Mouse (Mus musculus): Measurements from ENCODE around the gene Rftn2. TPM values are rescaled to one million over a fixed set of nuclear protein-coding genes. Genes with fewer than 3 reads are reported as not detected.
A peak's percentile ranks its signal among the peaks of the same experiment; 100 is the strongest.

Rftn2 gene
- polyA plus RNA-seq, 1 experiment from 2014 or later, result 10.6 TPM

GRCm38 (mm10) chr1:55157329-55157728 lies 69.3 kb downstream of the Rftn2 start:
- Histone ChIP-seq H3K36me3 (ENCODE audit: control insufficient read depth, insufficient read depth, low read length) (peaks cover 14% of the 10 kb centered on the region), H3K27me3 (ENCODE audit: control insufficient read depth, insufficient read depth, low read length) (no peaks in the 10 kb centered on the region), H3K4me1 (ENCODE audit: control insufficient read depth, insufficient read depth, low read length) (no peaks in the 10 kb centered on the region), H3K9me3 (replicated peaks; ENCODE audit: control insufficient read depth, low read length) (no peaks in the 10 kb centered on the region), H3K9ac (ENCODE audit: low read length) (no peak overlapping the region), H3K27ac (ENCODE audit: low read length) (no peak overlapping the region), H3K4me2 (ENCODE audit: low read depth, low read length) (no peak overlapping the region), H3K4me3 (replicated peaks; ENCODE audit: low read length) (no peak overlapping the region)
- 96% methylated on average over 4 of the region's 4 CpGs for WGBS
- no peak for ATAC-seq (ENCODE audit: insufficient read depth, low FRiP score)

GRCm38 (mm10) chr1:55145556-55145955 lies 81.0 kb downstream of the Rftn2 start:
- Histone ChIP-seq H3K9ac (ENCODE audit: low read length) (no peak overlapping the region), H3K4me1 (ENCODE audit: control insufficient read depth, insufficient read depth, low read length) (no peaks in the 10 kb centered on the region), H3K36me3 (ENCODE audit: control insufficient read depth, insufficient read depth, low read length) (peaks cover 20% of the 10 kb centered on the region), H3K27ac (ENCODE audit: low read length) (no peak overlapping the region), H3K4me3 (replicated peaks; ENCODE audit: low read length) (no peak overlapping the region), H3K9me3 (replicated peaks; ENCODE audit: control insufficient read depth, low read length) (no peaks in the 10 kb centered on the region), H3K27me3 (ENCODE audit: control insufficient read depth, insufficient read depth, low read length) (no peaks in the 10 kb centered on the region), H3K4me2 (ENCODE audit: low read depth, low read length) (no peak overlapping the region)
- WGBS, result 93% methylated on average over 7 of the region's 7 CpGs
- no peak for ATAC-seq (ENCODE audit: insufficient read depth, low FRiP score)

- Histone ChIP-seq H3K27ac (ENCODE audit: low read length) (no peak overlapping the region), H3K4me1 (ENCODE audit: control insufficient read depth, insufficient read depth, low read length) (no peaks in the 10 kb centered on the region), H3K4me3 (replicated peaks; ENCODE audit: low read length) (no peak overlapping the region), H3K9me3 (replicated peaks; ENCODE audit: control insufficient read depth, low read length) (no peaks in the 10 kb centered on the region), H3K36me3 (ENCODE audit: control insufficient read depth, insufficient read depth, low read length) (peaks cover 11% of the 10 kb centered on the region; the same call in 1 of the 2 replicates), H3K9ac (ENCODE audit: low read length) (no peak overlapping the region), H3K4me2 (ENCODE audit: low read depth, low read length) (no peak overlapping the region), H3K27me3 (ENCODE audit: control insufficient read depth, insufficient read depth, low read length) (no peaks in the 10 kb centered on the region)
- ATAC-seq (ENCODE audit: insufficient read depth, low FRiP score), result no peak
- WGBS, result 94% methylated on average over 4 of the region's 4 CpGs
These were observed 82.2 kb downstream of the Rftn2 start for GRCm38 (mm10) chr1:55144338-55144737.

DNA sequence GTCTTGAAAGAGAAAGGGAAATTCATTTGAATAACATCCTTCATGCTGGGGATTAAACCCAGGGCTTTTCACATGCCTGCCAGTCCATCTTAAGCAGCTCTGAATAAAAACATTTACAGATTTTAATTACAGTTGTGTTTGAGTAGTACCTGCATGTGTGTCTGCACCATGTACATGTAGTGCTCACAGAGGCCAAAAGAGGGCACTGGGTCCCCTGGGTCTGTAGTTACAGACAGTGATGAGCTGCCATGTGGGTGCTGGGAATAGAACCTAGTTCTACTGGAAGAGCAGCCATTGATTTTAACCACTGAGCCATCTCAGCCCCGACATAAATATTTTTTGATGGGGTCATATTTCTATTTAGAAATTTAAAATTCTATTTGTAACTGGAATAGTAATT lies 90.7 kb downstream of the Rftn2 start:
- Histone ChIP-seq H3K27ac (ENCODE audit: low read length) (no peak overlapping the region), H3K9ac (ENCODE audit: low read length) (no peak overlapping the region), H3K4me2 (ENCODE audit: low read depth, low read length) (no peak overlapping the region), H3K27me3 (ENCODE audit: control insufficient read depth, insufficient read depth, low read length) (no peaks in the 10 kb centered on the region), H3K4me1 (ENCODE audit: control insufficient read depth, insufficient read depth, low read length) (peaks cover 11% of the 10 kb centered on the region), H3K4me3 (replicated peaks; ENCODE audit: low read length) (no peak overlapping the region), H3K9me3 (replicated peaks; ENCODE audit: control insufficient read depth, low read length) (no peaks in the 10 kb centered on the region), H3K36me3 (ENCODE audit: control insufficient read depth, insufficient read depth, low read length) (peaks cover 5% of the 10 kb centered on the region; the same call in 1 of the 2 replicates)
- WGBS, result 93% methylated on average over 1 of the region's 1 CpGs
- no peak for ATAC-seq (ENCODE audit: insufficient read depth, low FRiP score)

DNA sequence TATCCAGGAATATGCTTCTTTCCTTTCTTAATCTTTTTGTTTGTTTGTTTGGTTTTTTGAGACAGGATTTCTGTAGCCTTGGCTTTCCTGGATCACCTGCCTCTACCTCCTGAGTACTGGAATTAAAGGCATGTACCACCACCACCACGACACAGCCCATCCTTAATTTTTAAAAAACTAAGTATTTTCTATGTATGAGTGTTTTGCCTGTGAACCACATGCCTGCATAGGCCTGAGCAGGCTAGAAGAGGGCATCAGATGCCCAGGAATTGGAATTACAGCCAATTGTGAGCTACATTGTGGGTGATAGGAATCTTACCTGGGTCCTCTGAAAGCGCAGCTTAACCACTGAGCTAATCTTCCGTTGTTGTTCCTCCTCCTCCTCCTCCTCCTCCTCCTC lies 92.3 kb downstream of the Rftn2 start:
- no peak overlapping the region for H3K4me3 ChIP-seq (replicated peaks; ENCODE audit: low read length)
- peaks cover 13% of the 10 kb centered on the region for H3K4me1 ChIP-seq (ENCODE audit: control insufficient read depth, insufficient read depth, low read length)
- WGBS, result 94% methylated on average over 3 of the region's 3 CpGs
- peaks cover 5% of the 10 kb centered on the region; the same call in 1 of the 2 replicates for H3K36me3 ChIP-seq (ENCODE audit: control insufficient read depth, insufficient read depth, low read length)
- no peak overlapping the region for H3K27ac ChIP-seq (ENCODE audit: low read length)
- no peaks in the 10 kb centered on the region for H3K27me3 ChIP-seq (ENCODE audit: control insufficient read depth, insufficient read depth, low read length)
- ATAC-seq (ENCODE audit: insufficient read depth, low FRiP score), result no peak
- H3K9me3 ChIP-seq (replicated peaks; ENCODE audit: control insufficient read depth, low read length), result no peaks in the 10 kb centered on the region
- no peak overlapping the region for H3K4me2 ChIP-seq (ENCODE audit: low read depth, low read length)
- no peak overlapping the region for H3K9ac ChIP-seq (ENCODE audit: low read length)

DNA sequence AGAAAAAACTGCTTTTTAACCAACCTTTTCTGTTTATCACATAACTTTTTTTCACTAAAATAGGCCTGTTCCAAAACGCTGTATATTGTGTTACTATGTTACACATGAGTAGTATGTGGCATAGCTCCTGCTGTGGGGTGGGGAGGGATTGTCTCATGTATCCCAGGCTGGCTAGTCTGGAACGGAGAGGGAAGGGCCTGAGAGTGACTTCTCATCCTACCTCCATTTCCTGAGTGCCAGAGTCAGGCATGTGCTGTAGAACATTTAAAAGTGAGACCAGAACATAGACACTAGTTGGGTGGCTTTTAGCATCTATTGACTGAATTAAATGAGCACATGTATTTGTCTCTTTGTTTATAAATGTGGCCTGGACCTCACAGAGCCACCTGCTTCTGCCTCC lies 93.4 kb downstream of the Rftn2 start:
- no peak for ATAC-seq (ENCODE audit: insufficient read depth, low FRiP score)
- WGBS, result 50% methylated on average over 2 of the region's 2 CpGs
- 0 out of 2 replicates have a peak overlapping the region, but pooled peaks have one; percentile 6 for H3K4me3 ChIP-seq (replicated peaks; ENCODE audit: low read length)
- peaks cover 13% of the 10 kb centered on the region for H3K4me1 ChIP-seq (ENCODE audit: control insufficient read depth, insufficient read depth, low read length)
- peak overlapping the region; percentile 27 for H3K4me2 ChIP-seq (ENCODE audit: low read depth, low read length)
- H3K9ac ChIP-seq (ENCODE audit: low read length), result no peak overlapping the region
- H3K27me3 ChIP-seq (ENCODE audit: control insufficient read depth, insufficient read depth, low read length), result no peaks in the 10 kb centered on the region
- H3K36me3 ChIP-seq (ENCODE audit: control insufficient read depth, insufficient read depth, low read length), result peaks cover 3% of the 10 kb centered on the region; the same call in 1 of the 2 replicates
- H3K27ac ChIP-seq (ENCODE audit: low read length), result no peak overlapping the region
- H3K9me3 ChIP-seq (replicated peaks; ENCODE audit: control insufficient read depth, low read length), result no peaks in the 10 kb centered on the region

- Histone ChIP-seq H3K9ac (ENCODE audit: low read length) (peak overlapping the region; percentile 100), H3K27me3 (ENCODE audit: control insufficient read depth, insufficient read depth, low read length) (no peaks in the 10 kb centered on the region), H3K4me1 (ENCODE audit: control insufficient read depth, insufficient read depth, low read length) (peaks cover 13% of the 10 kb centered on the region), H3K4me2 (ENCODE audit: low read depth, low read length) (peak overlapping the region; percentile 78), H3K36me3 (ENCODE audit: control insufficient read depth, insufficient read depth, low read length) (no peaks in the 10 kb centered on the region), H3K9me3 (replicated peaks; ENCODE audit: control insufficient read depth, low read length) (no peaks in the 10 kb centered on the region), H3K4me3 (replicated peaks; ENCODE audit: low read length) (peak overlapping the region; percentile 100), H3K27ac (ENCODE audit: low read length) (no peak overlapping the region)
- WGBS, result 55% methylated on average over 4 of the region's 4 CpGs
- ATAC-seq (ENCODE audit: insufficient read depth, low FRiP score), result no peak
These were observed 94.3 kb downstream of the Rftn2 start for GRCm38 (mm10) chr1:55132308-55132707.

- H3K27me3 ChIP-seq (ENCODE audit: control insufficient read depth, insufficient read depth, low read length), result no peaks in the 10 kb centered on the region
- no peaks in the 10 kb centered on the region for H3K36me3 ChIP-seq (ENCODE audit: control insufficient read depth, insufficient read depth, low read length)
- H3K4me3 ChIP-seq (replicated peaks; ENCODE audit: low read length), result peak overlapping the region; percentile 100
- under 1% methylated on average over 44 of the region's 47 CpGs for WGBS
- ATAC-seq (ENCODE audit: insufficient read depth, low FRiP score), result peak; percentile 83
- no peaks in the 10 kb centered on the region for H3K9me3 ChIP-seq (replicated peaks; ENCODE audit: control insufficient read depth, low read length)
- H3K4me2 ChIP-seq (ENCODE audit: low read depth, low read length), result peak overlapping the region; percentile 78
- H3K27ac ChIP-seq (ENCODE audit: low read length), result peak overlapping the region; percentile 100
- peaks cover 13% of the 10 kb centered on the region for H3K4me1 ChIP-seq (ENCODE audit: control insufficient read depth, insufficient read depth, low read length)
- peak overlapping the region; percentile 100 for H3K9ac ChIP-seq (ENCODE audit: low read length)
These were observed 95.1 kb downstream of the Rftn2 start for GRCm38 (mm10) chr1:55131424-55132014.

- Histone ChIP-seq H3K27ac (ENCODE audit: low read length) (peak within 1 kb of the TSS; percentile 100), H3K36me3 (ENCODE audit: control insufficient read depth, insufficient read depth, low read length) (no peaks in the 10 kb centered on the region), H3K27me3 (ENCODE audit: control insufficient read depth, insufficient read depth, low read length) (no peaks in the 10 kb centered on the region), H3K9ac (ENCODE audit: low read length) (peak within 1 kb of the TSS; percentile 100), H3K4me1 (ENCODE audit: control insufficient read depth, insufficient read depth, low read length) (peaks cover 13% of the 10 kb centered on the region), H3K9me3 (replicated peaks; ENCODE audit: control insufficient read depth, low read length) (no peaks in the 10 kb centered on the region), H3K4me2 (ENCODE audit: low read depth, low read length) (peak within 1 kb of the TSS; percentile 78), H3K4me3 (replicated peaks; ENCODE audit: low read length) (peak within 1 kb of the TSS; percentile 100)
- peak; percentile 97 for ATAC-seq (ENCODE audit: insufficient read depth, low FRiP score)
- WGBS, result under 1% methylated on average over 42 of the region's 42 CpGs
These were observed 95.6 kb downstream of the Rftn2 start, which contains the start of gene Mob4 for GRCm38 (mm10) chr1:55130943-55131401. TSS of gene Mob4 (plus strand) at chr1:55131231.
